Mouse (Mus musculus) kidney, adult 2 months (tissue): ENCODE data around the gene Ifrd1.

Experiments used
- CTCF ChIP-seq: fragments of 200-500 bp; conservative IDR thresholded peaks from 2 replicates; pipeline ENCODE4 v1.5.1; 2011; ENCODE audit warnings: low read depth, mild to moderate bottlenecking, control low read depth, low read length, moderate library complexity, mixed read lengths; ENCODE audit not compliant: insufficient read depth, insufficient read length
- POLR2A ChIP-seq: fragments of 200-500 bp; IDR thresholded peaks from one replicate; pipeline ENCODE4 v1.6.1; 2011; ENCODE audit warnings: low read depth, low read length, control low read depth

GRCm38 (mm10) chr12:40256543-40256942 lies 8.2 kb upstream of the Ifrd1 start:
- TF ChIP-seq CTCF, result no peak
- TF ChIP-seq POLR2A, result no peak
